Mouse (Mus musculus) intestine, postnatal 0 days (tissue): ENCODE data around the gene Pdzd2. TPM values are rescaled to one million over a fixed set of nuclear protein-coding genes. Genes with fewer than 3 reads are reported as not detected.
A peak's percentile ranks its signal among the peaks of the same experiment; 100 is the strongest.

Experiments
- ATAC-seq: fragments of 200-750 bp; cut with Nextera tagmentation; 2 replicates; pipeline ENCODE4 v1.8.0; 2017; ENCODE audit warnings: mild to moderate bottlenecking, moderate TSS enrichment, moderate library complexity
- H3K27ac ChIP-seq: fragments of 300-500 bp; sonication (generic); 2 replicates; pipeline ENCODE4 v1.5.1; 2014; ENCODE audit warnings: mild to moderate bottlenecking, low read depth, low read length, moderate library complexity
- H3K27me3 ChIP-seq: fragments of 300-500 bp; sonication (generic); replicated peaks from 2 replicates; pipeline ENCODE4 v1.6.1; 2014; ENCODE audit warnings: low read length, mixed read lengths; ENCODE audit not compliant: control insufficient read depth, insufficient read depth
- H3K36me3 ChIP-seq: fragments of 300-500 bp; sonication (generic); 2 replicates; pipeline ENCODE4 v1.6.1; 2014; ENCODE audit warnings: mild to moderate bottlenecking, moderate library complexity; ENCODE audit not compliant: control insufficient read depth, insufficient read depth
- H3K4me1 ChIP-seq: fragments of 300-500 bp; sonication (generic); replicated peaks from 2 replicates; pipeline ENCODE4 v1.6.1; 2014; ENCODE audit warnings: antibody characterized with exemption, low read length, mixed read lengths; ENCODE audit not compliant: control insufficient read depth, insufficient read depth
- H3K4me2 ChIP-seq: fragments of 300-500 bp; sonication (generic); replicated peaks from 2 replicates; pipeline ENCODE4 v1.6.1; 2014; ENCODE audit warnings: low read depth, mild to moderate bottlenecking, moderate library complexity
- H3K4me3 ChIP-seq: fragments of 300-500 bp; sonication (generic); 2 replicates; pipeline ENCODE4 v1.5.1; 2014; ENCODE audit warnings: low read depth, low read length
- H3K9ac ChIP-seq: fragments of 300-500 bp; sonication (generic); 2 replicates; pipeline ENCODE4 v1.6.1; 2014; ENCODE audit warnings: mild to moderate bottlenecking, low read depth, low read length
- H3K9me3 ChIP-seq: fragments of 300-500 bp; sonication (generic); 2 replicates; pipeline ENCODE4 v1.6.1; 2016; ENCODE audit warnings: mixed run types; ENCODE audit not compliant: control insufficient read depth
- CTCF ChIP-seq: sonication (generic); IDR thresholded peaks from 2 replicates; pipeline ENCODE4 v1.5.1; 2016; ENCODE audit warnings: low read depth, mild to moderate bottlenecking, control low read depth, antibody characterized with exemption, moderate library complexity
- whole genome bisulfite sequencing: fragments of 180-500 bp; shearing (Covaris S2); extraction: QIAGEN DNeasy Blood & Tissue Kit; methylation state at CpG from one replicate; pipeline ENCODE4 v1.1.7; 2014; 5-methylcytosine and 5-hydroxymethylcytosine counted together
- polyA plus RNA-seq: library from polyadenylated mRNA; unstranded; fragments of >200 nt; fragmentation: Nextera tagmentation; extraction: Ambion mirVana; gene quantifications from 2 replicates; pipeline ENCODE4 v1.2.1, GENCODE M21; 2015

The Pdzd2 gene
- polyA plus RNA-seq, 1 experiment from 2014 or later, result 10.1 TPM

GRCm38 (mm10) chr15:12380057-12380456 lies 359.7 kb downstream of the Pdzd2 start:
- Histone ChIP-seq H3K4me3 (no peak overlapping the region), H3K36me3 (peaks cover 20% of the 10 kb centered on the region), H3K27me3 (no peaks in the 10 kb centered on the region), H3K4me1 (no peaks in the 10 kb centered on the region), H3K9ac (no peak overlapping the region), H3K27ac (no peak overlapping the region), H3K4me2 (no peak overlapping the region), H3K9me3 (no peaks in the 10 kb centered on the region)
- WGBS, result 89% methylated on average over 3 of the region's 3 CpGs
- no peak for ATAC-seq
- no peak for TF ChIP-seq CTCF

GRCm38 (mm10) chr15:12377800-12378199 lies 361.9 kb downstream of the Pdzd2 start:
- Histone ChIP-seq H3K27me3 (no peaks in the 10 kb centered on the region), H3K36me3 (peaks cover 36% of the 10 kb centered on the region), H3K9ac (no peak overlapping the region), H3K9me3 (no peaks in the 10 kb centered on the region), H3K4me2 (no peak overlapping the region), H3K27ac (no peak overlapping the region), H3K4me3 (no peak overlapping the region), H3K4me1 (no peaks in the 10 kb centered on the region)
- WGBS, result 76% methylated on average over 10 of the region's 10 CpGs
- no peak for ATAC-seq
- TF ChIP-seq CTCF, result no peak

- no peak for TF ChIP-seq CTCF
- Histone ChIP-seq H3K36me3 (peaks cover 43% of the 10 kb centered on the region), H3K27ac (no peak overlapping the region), H3K4me2 (no peak overlapping the region), H3K9me3 (no peaks in the 10 kb centered on the region), H3K4me3 (no peak overlapping the region), H3K4me1 (no peaks in the 10 kb centered on the region), H3K27me3 (no peaks in the 10 kb centered on the region), H3K9ac (no peak overlapping the region)
- WGBS, result 61% methylated on average over 13 of the region's 13 CpGs
- no peak for ATAC-seq
Measured at GRCm38 (mm10) chr15:12376491-12377069, 363.1 kb downstream of the Pdzd2 start.

- peak overlapping the region; percentile 20 for H3K4me3 ChIP-seq
- H3K36me3 ChIP-seq, result peaks cover 42% of the 10 kb centered on the region
- TF ChIP-seq CTCF, result peak; percentile 83
- no peaks in the 10 kb centered on the region for H3K9me3 ChIP-seq
- peak overlapping the region; percentile 22; the same call in 1 of the 2 replicates for H3K9ac ChIP-seq
- H3K27me3 ChIP-seq, result no peaks in the 10 kb centered on the region
- H3K4me2 ChIP-seq, result peak overlapping the region; percentile 60
- H3K4me1 ChIP-seq, result no peaks in the 10 kb centered on the region
- 15% methylated on average over 19 of the region's 19 CpGs for WGBS
- H3K27ac ChIP-seq, result peak overlapping the region; percentile 28; the same call in 1 of the 2 replicates
- peak; percentile 31; the same call in 1 of the 2 replicates for ATAC-seq
Measured at GRCm38 (mm10) chr15:12375641-12376311, 363.9 kb downstream of the Pdzd2 start.

- no peaks in the 10 kb centered on the region for H3K9me3 ChIP-seq
- no peak overlapping the region for H3K9ac ChIP-seq
- no peak overlapping the region for H3K27ac ChIP-seq
- ATAC-seq, result no peak
- H3K4me2 ChIP-seq, result peak overlapping the region; percentile 60
- H3K27me3 ChIP-seq, result no peaks in the 10 kb centered on the region
- H3K4me3 ChIP-seq, result no peak overlapping the region
- WGBS, result 71% methylated on average over 18 of the region's 18 CpGs
- no peak for TF ChIP-seq CTCF
- H3K4me1 ChIP-seq, result no peaks in the 10 kb centered on the region
- peaks cover 40% of the 10 kb centered on the region; the same call in 1 of the 2 replicates for H3K36me3 ChIP-seq
Measured at GRCm38 (mm10) chr15:12374916-12375315, 364.8 kb downstream of the Pdzd2 start.

GRCm38 (mm10) chr15:12373918-12374317 lies 365.8 kb downstream of the Pdzd2 start:
- no peak overlapping the region for H3K4me3 ChIP-seq
- H3K27ac ChIP-seq, result no peak overlapping the region
- no peaks in the 10 kb centered on the region for H3K4me1 ChIP-seq
- no peak overlapping the region for H3K9ac ChIP-seq
- H3K27me3 ChIP-seq, result no peaks in the 10 kb centered on the region
- H3K4me2 ChIP-seq, result no peak overlapping the region
- no peak for TF ChIP-seq CTCF
- peaks cover 40% of the 10 kb centered on the region; the same call in 1 of the 2 replicates for H3K36me3 ChIP-seq
- H3K9me3 ChIP-seq, result no peaks in the 10 kb centered on the region
- 85% methylated on average over 6 of the region's 6 CpGs for WGBS
- ATAC-seq, result no peak
